Mouse (Mus musculus): Measurements from ENCODE around the gene Gtsf1l. TPM values are rescaled to one million over a fixed set of nuclear protein-coding genes. Genes with fewer than 3 reads are reported as not detected.
A peak's percentile ranks its signal among the peaks of the same experiment; 100 is the strongest.

The Gtsf1l gene
- total RNA-seq (2014; fragmentation: Nextera tagmentation), result not detected in 2 replicates
- total RNA-seq (2017), result 0.38 TPM in 1 of 2 replicates, not detected in the other
- polyA plus RNA-seq (2012), result not detected in 2 replicates

DNA sequence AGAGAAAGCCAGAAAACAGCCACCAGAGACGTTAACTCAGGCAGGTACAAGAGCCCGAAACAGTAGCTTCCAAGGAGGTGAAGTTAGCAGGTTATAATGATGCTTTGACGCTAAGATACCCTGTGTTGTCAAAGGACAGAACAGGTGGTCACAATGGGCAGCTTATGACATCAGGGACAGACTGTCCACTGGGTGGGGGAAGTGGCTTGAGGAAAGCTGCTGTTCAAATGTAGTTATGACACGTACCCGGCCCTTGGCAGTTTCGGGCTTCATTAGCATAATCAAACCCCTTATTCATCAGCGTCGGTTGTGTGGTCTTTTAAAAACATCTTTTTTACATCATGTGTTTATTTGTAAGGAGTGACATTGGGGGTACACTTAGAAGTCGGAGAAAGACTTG is at the start of gene Gtsf1l:
TSS of gene Gtsf1l (minus strand) at position 128 of the 400 bp plus-strand sequence.
- peaks cover 20% of the 10 kb centered on the region for H3K36me3 ChIP-seq (replicated peaks)
- no peak within 1 kb of the TSS for H3K4me3 ChIP-seq (ENCODE audit: low read depth, low read length)
- no peak for DNase-seq (ENCODE audit: low spot score)
- H3K27me3 ChIP-seq (ENCODE audit: insufficient read depth, low read length), result no peaks in the 10 kb centered on the region
- TF ChIP-seq TAL1 (conservative IDR thresholded peaks at IDR 0.05; ENCODE audit: low read depth, low read length) (no peak), CTCF (IDR thresholded peaks at IDR 0.05; ENCODE audit: low read depth, low read length) (no peak), GATA2 (IDR thresholded peaks at IDR 0.05; ENCODE audit: borderline replicate concordance, low read depth, low read length) (no peak)
- H3K4me1 ChIP-seq (ENCODE audit: insufficient read depth, low read depth, low read length), result peaks cover 3% of the 10 kb centered on the region; the same call in 1 of the 2 replicates
- no peak for ATAC-seq (ENCODE audit: extremely low read depth, insufficient number of reproducible peaks, low FRiP score, poor library complexity, severe bottlenecking)
- no peaks in the 10 kb centered on the region for H3K9me3 ChIP-seq (replicated peaks)

DNA sequence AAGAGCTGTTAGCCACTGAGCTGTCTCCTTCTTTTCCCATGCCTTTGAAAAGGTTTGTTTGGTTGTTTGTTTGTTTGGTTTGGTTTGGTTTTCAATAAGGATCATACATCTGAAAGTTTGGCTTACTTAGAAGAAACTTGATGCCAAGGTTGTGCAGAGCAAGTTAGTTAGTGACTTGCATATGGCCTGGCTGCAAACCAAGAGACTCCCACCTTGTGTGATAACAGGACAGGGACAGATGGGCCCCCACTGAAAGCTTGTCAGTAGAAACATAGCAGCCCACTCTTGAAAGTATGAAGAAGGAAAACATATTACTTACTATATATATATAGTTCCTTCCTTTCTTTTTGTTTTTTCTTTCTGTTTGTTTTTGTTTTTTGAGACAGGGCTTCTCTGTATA is 49.3 kb upstream of the Gtsf1l start:
- H3K4me1 ChIP-seq (ENCODE audit: insufficient read depth, low read depth, low read length), result no peaks in the 10 kb centered on the region
- TF ChIP-seq POLR2AphosphoS5 (IDR thresholded peaks at IDR 0.05; ENCODE audit: insufficient replicate concordance, low read depth, low read length) (no peak), TAL1 (conservative IDR thresholded peaks at IDR 0.05; ENCODE audit: low read depth, low read length) (no peak), GATA2 (IDR thresholded peaks at IDR 0.05; ENCODE audit: borderline replicate concordance, low read depth, low read length) (no peak), CTCF (IDR thresholded peaks at IDR 0.05; ENCODE audit: low read depth, low read length) (no peak), GATA1 (IDR thresholded peaks at IDR 0.05; ENCODE audit: borderline replicate concordance, low read length) (no peak)
- ATAC-seq (ENCODE audit: extremely low read depth, insufficient number of reproducible peaks, low FRiP score, poor library complexity, severe bottlenecking), result no peak
- no peaks in the 10 kb centered on the region for H3K27me3 ChIP-seq (ENCODE audit: insufficient read depth, low read length)
- no peak overlapping the region for H3K4me3 ChIP-seq (ENCODE audit: low read depth, low read length)
- H3K9me3 ChIP-seq (replicated peaks), result peaks cover 4% of the 10 kb centered on the region
- no peaks in the 10 kb centered on the region for H3K36me3 ChIP-seq (replicated peaks)
- DNase-seq (ENCODE audit: low spot score), result no peak

DNA sequence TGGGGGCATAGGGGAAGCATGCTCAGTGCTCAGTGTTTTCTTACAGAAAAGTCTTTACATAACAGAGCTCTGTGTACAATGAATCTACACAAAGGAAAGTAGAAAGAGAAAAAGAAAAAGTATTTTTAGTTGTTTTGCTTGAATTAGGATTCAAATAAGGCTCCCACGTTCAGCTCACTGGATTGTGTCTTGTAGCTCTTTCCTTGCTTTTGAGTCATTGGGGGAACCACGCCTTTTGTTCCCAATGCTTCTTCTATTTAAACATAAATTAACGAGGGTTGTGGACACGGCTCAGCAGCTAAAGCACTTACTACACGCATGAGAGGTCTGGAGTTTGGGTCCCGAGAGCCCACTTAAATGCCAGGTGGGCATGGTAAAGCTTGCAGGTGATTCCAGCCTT is 48.3 kb upstream of the Gtsf1l start:
- Histone ChIP-seq H3K36me3 (replicated peaks) (no peaks in the 10 kb centered on the region), H3K9me3 (replicated peaks) (peaks cover 4% of the 10 kb centered on the region), H3K4me3 (ENCODE audit: low read depth, low read length) (no peak overlapping the region), H3K4me1 (ENCODE audit: insufficient read depth, low read depth, low read length) (no peaks in the 10 kb centered on the region), H3K27me3 (ENCODE audit: insufficient read depth, low read length) (no peaks in the 10 kb centered on the region)
- DNase-seq (ENCODE audit: low spot score) (no peak), ATAC-seq (ENCODE audit: extremely low read depth, insufficient number of reproducible peaks, low FRiP score, poor library complexity, severe bottlenecking) (no peak)
- TF ChIP-seq TAL1 (conservative IDR thresholded peaks at IDR 0.05; ENCODE audit: low read depth, low read length), result no peak
- no peak for TF ChIP-seq POLR2AphosphoS5 (IDR thresholded peaks at IDR 0.05; ENCODE audit: insufficient replicate concordance, low read depth, low read length)
- no peak for TF ChIP-seq CTCF (IDR thresholded peaks at IDR 0.05; ENCODE audit: low read depth, low read length)
- TF ChIP-seq GATA2 (IDR thresholded peaks at IDR 0.05; ENCODE audit: borderline replicate concordance, low read depth, low read length), result no peak
- TF ChIP-seq GATA1 (IDR thresholded peaks at IDR 0.05; ENCODE audit: borderline replicate concordance, low read length), result no peak

DNA sequence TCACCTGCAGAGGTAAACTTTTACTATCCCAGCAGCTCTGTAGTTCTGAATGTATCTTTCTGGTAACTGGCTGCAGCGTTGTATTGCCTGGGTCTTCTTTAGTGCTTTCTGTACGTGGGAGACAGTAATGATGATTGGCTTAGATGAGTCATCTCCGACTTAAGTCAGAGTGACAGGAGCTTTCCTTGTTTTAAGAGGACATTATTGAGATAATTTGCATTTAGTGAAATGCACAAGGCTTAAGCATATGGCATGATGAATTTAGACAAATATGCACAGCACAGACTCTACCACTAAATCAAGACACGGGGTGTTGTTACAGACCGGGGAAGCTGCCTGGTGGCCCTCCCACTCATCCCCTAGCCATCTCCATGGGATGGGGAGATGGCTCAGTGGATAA is 44.7 kb upstream of the Gtsf1l start:
- H3K27me3 ChIP-seq (ENCODE audit: insufficient read depth, low read length), result no peaks in the 10 kb centered on the region
- H3K36me3 ChIP-seq (replicated peaks), result no peaks in the 10 kb centered on the region
- no peaks in the 10 kb centered on the region for H3K9me3 ChIP-seq (replicated peaks)
- TF ChIP-seq CTCF (IDR thresholded peaks at IDR 0.05; ENCODE audit: low read depth, low read length) (no peak), POLR2AphosphoS5 (IDR thresholded peaks at IDR 0.05; ENCODE audit: insufficient replicate concordance, low read depth, low read length) (no peak), GATA2 (IDR thresholded peaks at IDR 0.05; ENCODE audit: borderline replicate concordance, low read depth, low read length) (no peak), TAL1 (conservative IDR thresholded peaks at IDR 0.05; ENCODE audit: low read depth, low read length) (no peak), GATA1 (IDR thresholded peaks at IDR 0.05; ENCODE audit: borderline replicate concordance, low read length) (no peak)
- ATAC-seq (ENCODE audit: extremely low read depth, insufficient number of reproducible peaks, low FRiP score, poor library complexity, severe bottlenecking) (no peak), DNase-seq (ENCODE audit: low spot score) (no peak)
- no peaks in the 10 kb centered on the region for H3K4me1 ChIP-seq (ENCODE audit: insufficient read depth, low read depth, low read length)
- H3K4me3 ChIP-seq (ENCODE audit: low read depth, low read length), result no peak overlapping the region

DNA sequence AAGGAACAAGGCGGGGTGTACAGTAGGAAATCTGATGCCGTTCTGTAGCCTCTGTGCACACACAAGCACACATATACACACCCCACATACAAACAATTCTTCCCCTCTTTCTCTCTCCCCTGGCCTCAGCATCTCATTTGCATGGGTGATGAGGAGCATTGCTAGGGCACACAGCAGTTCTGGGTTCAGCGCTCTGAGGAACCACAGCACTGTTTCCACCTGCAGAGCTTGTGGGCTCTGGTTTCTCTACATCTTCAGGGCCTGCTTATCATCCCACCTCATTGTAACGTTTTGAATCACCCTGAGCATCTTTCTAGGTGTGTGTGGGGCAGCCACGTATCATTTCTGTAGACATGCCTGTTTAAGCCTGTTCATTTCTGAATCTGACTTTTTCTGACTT is 43.2 kb upstream of the Gtsf1l start:
- TF ChIP-seq CTCF (IDR thresholded peaks at IDR 0.05; ENCODE audit: low read depth, low read length) (no peak), GATA2 (IDR thresholded peaks at IDR 0.05; ENCODE audit: borderline replicate concordance, low read depth, low read length) (no peak), TAL1 (conservative IDR thresholded peaks at IDR 0.05; ENCODE audit: low read depth, low read length) (no peak), GATA1 (IDR thresholded peaks at IDR 0.05; ENCODE audit: borderline replicate concordance, low read length) (no peak), POLR2AphosphoS5 (IDR thresholded peaks at IDR 0.05; ENCODE audit: insufficient replicate concordance, low read depth, low read length) (no peak)
- Histone ChIP-seq H3K9me3 (replicated peaks) (no peaks in the 10 kb centered on the region), H3K27me3 (ENCODE audit: insufficient read depth, low read length) (no peaks in the 10 kb centered on the region), H3K4me1 (ENCODE audit: insufficient read depth, low read depth, low read length) (no peaks in the 10 kb centered on the region), H3K36me3 (replicated peaks) (no peaks in the 10 kb centered on the region), H3K4me3 (ENCODE audit: low read depth, low read length) (no peak overlapping the region)
- DNase-seq (ENCODE audit: low spot score) (no peak), ATAC-seq (ENCODE audit: extremely low read depth, insufficient number of reproducible peaks, low FRiP score, poor library complexity, severe bottlenecking) (no peak)

DNA sequence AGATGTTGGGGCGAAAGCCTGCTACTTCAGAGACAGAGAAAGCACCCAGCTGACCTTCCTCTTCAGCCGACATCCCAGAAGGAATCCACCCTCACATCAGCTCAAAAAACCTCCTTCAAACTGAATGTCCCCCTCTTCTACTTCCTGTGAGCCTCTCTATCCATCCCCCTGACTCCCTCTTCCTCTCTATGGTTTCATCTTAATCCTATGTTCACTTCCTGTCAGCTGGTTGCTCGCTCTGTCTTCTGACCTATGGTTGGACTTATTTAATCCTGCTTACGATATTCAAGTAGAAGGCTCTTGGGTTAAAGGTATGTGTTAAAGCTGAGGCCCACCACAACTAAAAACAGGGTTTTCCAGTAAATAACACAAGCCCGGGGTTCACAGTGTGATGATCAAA is 35.8 kb upstream of the Gtsf1l start:
- H3K4me3 ChIP-seq (ENCODE audit: low read depth, low read length), result peak overlapping the region; percentile 67
- TF ChIP-seq CTCF (IDR thresholded peaks at IDR 0.05; ENCODE audit: low read depth, low read length) (no peak), GATA1 (IDR thresholded peaks at IDR 0.05; ENCODE audit: borderline replicate concordance, low read length) (no peak), GATA2 (IDR thresholded peaks at IDR 0.05; ENCODE audit: borderline replicate concordance, low read depth, low read length) (no peak), POLR2AphosphoS5 (IDR thresholded peaks at IDR 0.05; ENCODE audit: insufficient replicate concordance, low read depth, low read length) (no peak), TAL1 (conservative IDR thresholded peaks at IDR 0.05; ENCODE audit: low read depth, low read length) (no peak)
- ATAC-seq (ENCODE audit: extremely low read depth, insufficient number of reproducible peaks, low FRiP score, poor library complexity, severe bottlenecking) (peak; percentile 63), DNase-seq (ENCODE audit: low spot score) (no peak)
- H3K36me3 ChIP-seq (replicated peaks), result peaks cover 2% of the 10 kb centered on the region
- no peaks in the 10 kb centered on the region for H3K27me3 ChIP-seq (ENCODE audit: insufficient read depth, low read length)
- H3K4me1 ChIP-seq (ENCODE audit: insufficient read depth, low read depth, low read length), result peaks cover 7% of the 10 kb centered on the region
- H3K9me3 ChIP-seq (replicated peaks), result no peaks in the 10 kb centered on the region

All from G1E (cell line).